Mouse (Mus musculus): ENCODE results near the gene Nav2.

Nav2 gene

GRCm38 (mm10) chr7:49597776-49598175 lies 689.3 kb downstream of the Nav2 start:
- DNase-seq: no peak

- DNase-seq: no peak
Observed at GRCm38 (mm10) chr7:49598225-49598624, 689.7 kb downstream of the Nav2 start.

DNA sequence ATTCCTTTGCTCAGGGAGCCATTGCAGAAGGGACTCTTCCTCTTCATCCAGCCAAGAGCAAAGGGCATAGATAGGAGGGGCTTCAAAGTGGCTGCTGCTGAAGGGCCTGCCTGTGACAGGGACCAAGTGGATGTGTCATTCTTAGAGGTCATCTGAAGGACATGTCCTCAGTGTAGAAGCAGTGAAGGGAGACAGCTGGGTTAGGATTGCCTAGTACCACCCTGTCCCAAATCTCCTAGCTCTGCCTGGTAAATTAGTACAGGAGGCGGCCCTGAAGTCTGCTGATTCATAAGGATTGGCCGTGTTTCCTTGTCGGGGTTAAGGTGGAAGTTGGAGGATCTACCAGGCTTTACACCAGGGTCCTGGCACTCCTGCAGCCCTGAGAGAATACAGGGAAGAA lies 691.4 kb downstream of the Nav2 start:
- no peak for DNase-seq

- peak; percentile 72 to 76 for DNase-seq
Observed at GRCm38 (mm10) chr7:49601191-49601975, 692.9 kb downstream of the Nav2 start.

- DNase-seq: no peak
Observed at GRCm38 (mm10) chr7:49604244-49604643, 695.7 kb downstream of the Nav2 start.

- no peak for DNase-seq
Observed at GRCm38 (mm10) chr7:49604965-49605795, 696.7 kb downstream of the Nav2 start.

- peak; percentile 70 to 72 for DNase-seq
Observed at GRCm38 (mm10) chr7:49616258-49616735, 707.8 kb downstream of the Nav2 start.

DNA sequence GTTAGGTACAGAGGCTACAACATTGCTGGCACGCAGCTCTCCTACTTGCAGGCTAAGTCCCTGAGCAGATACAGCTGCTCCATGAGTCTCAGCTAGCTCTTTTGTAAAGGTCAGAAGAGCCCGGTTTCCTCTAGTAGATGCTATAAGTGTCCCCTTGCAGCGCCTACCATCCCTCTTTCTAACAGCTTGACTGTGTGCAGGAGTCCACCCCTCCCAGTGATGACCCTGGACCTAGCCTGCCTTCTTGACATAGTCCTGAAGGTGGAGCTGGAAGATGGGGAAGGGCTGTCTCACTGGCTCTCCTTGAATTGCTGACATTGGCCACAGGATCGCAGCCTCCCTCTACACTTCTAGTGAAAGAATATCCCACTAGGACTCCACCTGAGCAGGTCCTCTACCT lies 708.6 kb downstream of the Nav2 start:
- no peak for DNase-seq

GRCm38 (mm10) chr7:49620160-49620559 lies 711.6 kb downstream of the Nav2 start:
- DNase-seq: no peak

GRCm38 (mm10) chr7:49631885-49632284 lies 723.4 kb downstream of the Nav2 start:
- DNase-seq: no peak

DNA sequence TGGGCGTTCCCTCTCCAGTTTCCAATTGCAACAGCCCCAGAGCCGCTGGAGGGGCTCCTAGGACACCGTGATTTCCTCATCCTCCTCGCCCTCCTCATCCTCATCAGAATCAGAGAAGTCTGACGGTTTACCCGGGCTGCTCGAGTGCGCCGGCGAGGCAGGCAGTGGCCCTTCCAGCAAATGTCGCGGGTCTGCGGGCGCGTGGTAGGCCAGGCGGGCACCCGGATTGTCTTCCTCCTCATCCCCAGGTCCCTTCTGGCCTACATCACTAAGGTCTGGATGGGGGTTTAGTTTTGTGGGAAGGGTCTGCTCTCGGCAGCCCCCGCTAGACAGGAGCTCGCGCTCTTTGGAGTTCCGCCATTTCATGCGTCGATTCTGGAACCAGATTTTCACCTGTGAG lies 723.9 kb downstream of the Nav2 start:
- DNase-seq: no peak

DNA sequence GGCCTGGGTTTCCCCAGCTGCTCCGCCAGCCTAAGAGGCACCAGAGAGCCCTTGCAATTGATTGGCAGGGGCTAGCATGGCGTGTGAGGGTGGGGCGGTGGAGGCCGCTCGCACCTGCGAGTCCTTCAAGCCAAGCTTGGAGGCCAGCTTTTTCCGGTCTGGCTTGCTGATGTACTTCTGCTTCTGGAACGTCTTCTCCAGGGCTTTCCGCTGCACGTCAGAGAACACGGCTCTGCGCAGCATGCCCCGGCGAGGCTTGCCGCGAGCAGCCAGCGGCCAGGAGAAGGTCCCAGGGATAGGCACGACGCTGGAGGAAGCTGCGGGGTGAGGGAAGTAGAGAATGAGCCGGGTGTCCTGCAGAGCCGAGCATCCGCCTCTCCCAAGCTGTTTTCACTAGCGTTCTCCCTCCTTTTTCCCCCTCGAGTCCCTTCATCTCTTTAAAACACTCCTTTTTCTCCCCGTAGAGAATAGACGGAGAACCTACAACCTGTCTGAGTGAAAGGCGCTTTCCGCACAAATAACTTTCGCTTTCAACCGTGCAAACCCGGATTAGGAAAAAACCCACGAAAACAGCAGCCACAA lies 725.0 kb downstream of the Nav2 start:
- peak; percentile 59 to 61 for DNase-seq

- peak; percentile 32 to 34 for DNase-seq
Observed at GRCm38 (mm10) chr7:49634291-49635073, 726.0 kb downstream of the Nav2 start.

GRCm38 (mm10) chr7:49635074-49635621 lies 726.6 kb downstream of the Nav2 start:
- no peak for DNase-seq

GRCm38 (mm10) chr7:49635971-49636370 lies 727.5 kb downstream of the Nav2 start:
- no peak for DNase-seq

DNA sequence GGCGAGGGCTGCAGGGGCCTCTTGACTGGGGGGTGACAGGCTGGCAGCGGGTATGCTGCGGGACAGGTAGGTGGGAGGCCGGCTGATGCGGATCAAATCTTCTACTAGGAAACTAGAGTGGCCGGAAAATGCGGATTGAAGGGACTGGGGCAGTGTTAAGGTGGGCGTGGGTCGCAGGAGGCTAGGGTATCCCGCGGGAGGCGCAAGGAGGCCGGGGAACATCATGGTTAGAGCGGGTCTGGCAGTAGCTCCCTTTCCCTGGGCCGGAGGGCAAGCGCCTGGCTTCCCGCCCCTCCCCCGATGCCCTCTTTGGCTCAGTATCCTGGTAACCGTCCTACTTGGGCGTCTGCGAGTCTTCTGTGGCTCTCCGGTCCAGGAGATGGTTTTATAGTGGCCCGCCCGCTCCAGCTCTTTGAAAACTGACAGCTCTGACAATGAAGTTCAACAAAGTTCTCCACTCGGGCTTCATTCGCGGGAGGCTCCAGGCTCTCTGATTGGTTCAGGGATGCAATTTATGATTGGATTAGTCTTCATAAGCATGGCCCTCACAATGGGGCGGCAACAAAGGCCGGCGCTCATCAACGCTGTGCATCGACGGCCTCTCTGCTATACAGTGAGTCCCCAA lies 728.1 kb downstream of the Nav2 start, which contains the start of gene Dbx1:
Gene Dbx1, minus strand, starts transcription at position 359 of the 625 bp plus-strand sequence.
- DNase-seq: no peak

DNA sequence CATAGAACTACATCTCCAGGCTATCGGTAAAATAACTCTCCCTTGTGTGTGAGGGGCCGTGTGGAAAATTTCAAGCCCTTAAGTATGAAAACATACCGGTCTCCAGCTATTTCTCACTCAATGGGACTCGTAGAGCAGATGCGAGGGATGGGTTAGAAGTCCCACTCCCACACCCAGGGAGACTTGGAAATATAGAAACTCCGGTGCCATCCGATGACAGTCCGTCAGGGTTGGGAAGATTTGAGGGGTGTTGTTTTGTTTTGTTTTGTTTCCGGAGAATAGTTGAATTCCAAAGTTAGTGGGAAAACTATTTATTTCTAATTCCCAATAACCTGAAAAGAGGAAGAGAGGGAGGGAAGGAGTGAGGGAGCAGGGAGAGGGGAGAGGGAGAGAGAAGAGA lies 728.8 kb downstream of the Nav2 start:
- no peak for DNase-seq

DNA sequence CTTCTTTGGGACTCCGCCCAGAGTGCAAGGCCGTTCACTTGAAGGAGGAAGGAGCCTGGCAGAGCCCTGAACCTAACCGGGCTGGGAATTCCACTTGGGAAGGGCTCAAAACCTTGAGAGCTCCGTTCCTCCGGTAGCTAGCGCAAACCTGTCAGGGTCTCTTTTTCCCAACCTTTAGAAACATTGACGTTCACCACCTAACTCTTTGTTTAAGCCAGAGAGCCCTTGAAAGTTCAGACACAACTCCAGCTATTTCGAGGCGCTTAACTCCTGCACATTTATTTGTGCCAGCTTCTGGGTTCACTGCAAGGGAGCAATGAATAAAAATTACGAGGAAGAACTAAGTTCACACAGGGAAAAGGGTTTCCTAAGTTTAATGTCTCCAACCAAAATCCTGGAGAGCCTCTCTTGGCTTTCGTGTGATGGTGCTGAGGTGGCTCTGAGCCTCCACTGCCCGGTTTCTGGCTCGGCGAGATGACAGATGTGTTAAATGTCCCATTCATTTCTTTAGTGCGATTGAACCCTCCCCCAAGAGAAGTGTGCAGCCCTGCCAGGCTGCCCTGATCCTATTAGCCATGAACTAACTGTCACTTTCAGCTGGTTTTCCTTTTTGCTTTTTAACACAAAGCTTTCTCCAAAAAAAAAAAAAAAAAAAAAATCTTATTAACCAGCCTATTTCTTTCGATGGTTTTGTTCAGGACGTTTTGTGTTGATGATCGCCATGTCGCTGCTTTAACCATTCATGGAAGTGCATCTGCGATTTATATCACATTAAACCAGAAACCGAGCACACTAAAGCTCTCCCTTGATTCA lies 729.5 kb downstream of the Nav2 start:
- no peak for DNase-seq

GRCm38 (mm10) chr7:49638941-49639776 lies 730.6 kb downstream of the Nav2 start:
- no peak for DNase-seq
